Mouse (Mus musculus): ENCODE data around the gene Arhgef18. TPM values are rescaled to one million over a fixed set of nuclear protein-coding genes. Genes with fewer than 3 reads are reported as not detected.

Gene Arhgef18
- polyA plus RNA-seq, 1 experiment, result 104 TPM

DNA sequence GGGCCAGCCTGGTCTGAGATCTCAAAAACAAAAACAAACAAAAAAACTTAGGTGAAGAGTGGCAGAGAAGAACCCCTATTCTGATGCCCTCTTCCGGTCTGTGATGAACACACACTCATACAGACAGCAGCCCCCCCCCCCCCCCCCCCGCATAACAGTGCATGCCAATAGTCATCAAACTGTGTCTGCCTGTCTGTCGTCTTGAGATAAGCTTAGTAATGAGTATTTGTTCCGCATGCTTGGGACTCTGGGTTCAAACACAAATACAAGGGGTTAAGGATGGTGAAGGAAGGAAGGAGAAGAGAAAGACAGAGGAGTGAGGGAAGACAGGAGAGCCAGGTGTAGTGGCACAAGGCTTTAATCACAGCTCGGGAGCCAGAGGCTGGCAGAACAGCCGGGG, 43.7 kb downstream of the Arhgef18 start:
- Histone ChIP-seq H3K36me3 (ENCODE audit: control insufficient read depth, insufficient read depth, low read length) (peaks cover 81% of the 10 kb centered on the region), H3K4me1 (ENCODE audit: control insufficient read depth, insufficient read depth, insufficient read length) (no peaks in the 10 kb centered on the region), H3K27me3 (ENCODE audit: control insufficient read depth, insufficient read depth, low read length) (no peaks in the 10 kb centered on the region), H3K27ac (ENCODE audit: insufficient read depth, low read length) (no peak overlapping the region), H3K4me3 (ENCODE audit: extremely low read depth, insufficient read depth, insufficient read length) (no peak overlapping the region)
- TF ChIP-seq POLR2A (IDR thresholded peaks at IDR 0.05; ENCODE audit: low read depth, low read length) (no peak), CTCF (IDR thresholded peaks at IDR 0.05; ENCODE audit: extremely low read depth, insufficient read depth, insufficient read length, insufficient replicate concordance) (no peak)
- DNase-seq (ENCODE audit: low read depth in 1 of 2, low spot score in 2 of 2), result no peak
- 90% methylated on average over 6 of the region's 6 CpGs for WGBS

GRCm38 (mm10) chr8:3439510-3439909, 46.7 kb downstream of the Arhgef18 start:
- Histone ChIP-seq H3K27me3 (ENCODE audit: control insufficient read depth, insufficient read depth, low read length) (no peaks in the 10 kb centered on the region), H3K4me1 (ENCODE audit: control insufficient read depth, insufficient read depth, insufficient read length) (no peaks in the 10 kb centered on the region), H3K36me3 (ENCODE audit: control insufficient read depth, insufficient read depth, low read length) (peaks cover 73% of the 10 kb centered on the region), H3K4me3 (ENCODE audit: extremely low read depth, insufficient read depth, insufficient read length) (no peak overlapping the region), H3K27ac (ENCODE audit: insufficient read depth, low read length) (no peak overlapping the region)
- TF ChIP-seq CTCF (IDR thresholded peaks at IDR 0.05; ENCODE audit: extremely low read depth, insufficient read depth, insufficient read length, insufficient replicate concordance) (peak; percentile 33; the same call in 1 of the 2 replicates), POLR2A (IDR thresholded peaks at IDR 0.05; ENCODE audit: low read depth, low read length) (no peak)
- 91% methylated on average over 12 of the region's 12 CpGs for WGBS
- no peak for DNase-seq (ENCODE audit: low read depth in 1 of 2, low spot score in 2 of 2)

DNA sequence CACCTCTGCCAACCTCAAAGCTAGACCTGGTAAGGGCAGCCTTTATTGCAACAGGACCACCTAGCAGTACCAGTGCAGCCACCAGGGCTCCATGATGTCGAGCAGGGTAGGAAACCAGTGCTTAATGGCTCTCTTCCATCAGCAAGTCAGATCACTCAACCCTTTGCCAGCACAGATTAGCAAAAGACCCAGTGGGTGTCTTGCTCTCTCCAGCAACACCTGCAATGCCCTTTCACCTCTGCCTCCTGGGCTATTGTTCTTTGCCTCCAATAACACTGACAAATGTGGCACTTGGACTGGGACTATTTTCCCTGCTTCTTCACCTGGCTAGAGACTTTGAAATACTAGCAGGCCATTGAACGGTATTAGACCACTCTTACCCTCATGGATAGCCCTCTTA, 56.4 kb downstream of the Arhgef18 start:
- 92% methylated on average over 2 of the region's 2 CpGs for WGBS
- Histone ChIP-seq H3K27ac (ENCODE audit: insufficient read depth, low read length) (no peak overlapping the region), H3K27me3 (ENCODE audit: control insufficient read depth, insufficient read depth, low read length) (no peaks in the 10 kb centered on the region), H3K4me1 (ENCODE audit: control insufficient read depth, insufficient read depth, insufficient read length) (no peaks in the 10 kb centered on the region), H3K36me3 (ENCODE audit: control insufficient read depth, insufficient read depth, low read length) (peaks cover 73% of the 10 kb centered on the region), H3K4me3 (ENCODE audit: extremely low read depth, insufficient read depth, insufficient read length) (no peak overlapping the region)
- DNase-seq (ENCODE audit: low read depth in 1 of 2, low spot score in 2 of 2), result no peak
- no peak for TF ChIP-seq POLR2A (IDR thresholded peaks at IDR 0.05; ENCODE audit: low read depth, low read length)

DNA sequence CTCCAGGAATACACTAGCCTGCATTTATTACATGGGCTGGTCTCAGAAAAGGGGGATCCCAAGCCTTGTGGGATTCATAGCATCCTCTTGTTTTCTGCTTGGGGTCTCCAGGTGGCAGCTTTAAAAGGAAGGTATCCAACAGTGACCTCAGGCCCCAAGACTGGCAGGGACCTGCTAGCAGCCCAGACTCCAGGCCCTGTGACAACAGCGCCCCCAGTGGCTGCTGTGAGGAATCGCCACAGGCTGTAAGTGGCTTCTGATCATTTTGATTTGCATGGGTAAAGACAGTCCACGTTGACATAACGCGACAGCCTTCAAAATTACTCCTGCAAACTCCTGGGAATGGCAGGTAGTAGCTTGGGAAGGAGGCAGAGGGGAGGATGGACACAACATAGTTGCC, 57.9 kb downstream of the Arhgef18 start:
- 54% methylated on average over 5 of the region's 5 CpGs for WGBS
- H3K36me3 ChIP-seq (ENCODE audit: control insufficient read depth, insufficient read depth, low read length), result peaks cover 76% of the 10 kb centered on the region
- no peaks in the 10 kb centered on the region for H3K27me3 ChIP-seq (ENCODE audit: control insufficient read depth, insufficient read depth, low read length)
- no peaks in the 10 kb centered on the region for H3K4me1 ChIP-seq (ENCODE audit: control insufficient read depth, insufficient read depth, insufficient read length)
- H3K4me3 ChIP-seq (ENCODE audit: extremely low read depth, insufficient read depth, insufficient read length), result no peak overlapping the region
- peak; percentile 8 to 29 for DNase-seq (ENCODE audit: low read depth in 1 of 2, low spot score in 2 of 2)
- no peak overlapping the region for H3K27ac ChIP-seq (ENCODE audit: insufficient read depth, low read length)
- TF ChIP-seq CTCF (IDR thresholded peaks at IDR 0.05; ENCODE audit: extremely low read depth, insufficient read depth, insufficient read length, insufficient replicate concordance), result peak; percentile 90
- no peak for TF ChIP-seq POLR2A (IDR thresholded peaks at IDR 0.05; ENCODE audit: low read depth, low read length)

DNA sequence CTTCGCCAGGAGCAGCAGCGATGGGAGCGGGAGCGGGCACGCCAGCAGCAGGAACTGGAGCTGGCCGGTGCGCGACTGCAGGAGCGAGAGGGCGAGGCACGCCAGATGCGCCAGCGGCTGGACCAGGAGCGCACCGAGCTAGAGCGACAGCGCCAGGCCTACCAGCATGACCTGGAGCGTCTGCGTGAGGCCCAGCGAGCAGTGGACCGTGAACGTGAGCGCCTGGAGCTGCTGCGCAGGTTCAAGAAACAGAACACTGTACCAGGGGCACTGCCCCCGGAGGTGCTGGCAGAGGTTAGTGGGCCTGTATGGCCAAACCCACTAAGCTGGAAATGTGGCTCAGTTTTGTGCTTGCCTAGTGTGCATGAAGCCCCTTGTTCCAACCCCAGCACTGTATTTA, 59.2 kb downstream of the Arhgef18 start:
- H3K27ac ChIP-seq (ENCODE audit: insufficient read depth, low read length), result no peak overlapping the region
- no peaks in the 10 kb centered on the region for H3K4me1 ChIP-seq (ENCODE audit: control insufficient read depth, insufficient read depth, insufficient read length)
- no peaks in the 10 kb centered on the region for H3K27me3 ChIP-seq (ENCODE audit: control insufficient read depth, insufficient read depth, low read length)
- DNase-seq (ENCODE audit: low read depth in 1 of 2, low spot score in 2 of 2), result no peak
- WGBS, result 98% methylated on average over 25 of the region's 25 CpGs
- peaks cover 70% of the 10 kb centered on the region for H3K36me3 ChIP-seq (ENCODE audit: control insufficient read depth, insufficient read depth, low read length)
- H3K4me3 ChIP-seq (ENCODE audit: extremely low read depth, insufficient read depth, insufficient read length), result no peak overlapping the region
- no peak for TF ChIP-seq POLR2A (IDR thresholded peaks at IDR 0.05; ENCODE audit: low read depth, low read length)
- no peak for TF ChIP-seq CTCF (IDR thresholded peaks at IDR 0.05; ENCODE audit: extremely low read depth, insufficient read depth, insufficient read length, insufficient replicate concordance)

DNA sequence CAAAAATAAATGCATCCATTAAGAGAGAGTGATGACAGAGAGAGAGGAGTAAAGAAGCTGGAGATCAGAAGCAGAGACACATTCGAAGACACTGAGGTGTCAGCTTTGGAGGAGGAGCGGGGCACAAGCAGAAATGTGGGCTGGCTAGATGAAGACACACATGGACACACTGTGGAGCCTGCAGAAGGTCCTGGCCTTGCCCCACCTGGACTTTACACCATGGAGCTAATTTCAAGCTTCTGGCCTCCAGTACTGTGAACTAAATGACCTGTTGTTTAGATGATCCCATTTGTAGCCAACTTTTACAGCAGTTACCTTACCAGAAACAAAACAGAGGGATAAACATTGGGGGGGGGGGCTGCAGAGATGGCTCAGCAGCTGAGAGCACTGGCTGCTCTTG, 70.4 kb downstream of the Arhgef18 start:
- no peaks in the 10 kb centered on the region for H3K4me1 ChIP-seq (ENCODE audit: control insufficient read depth, insufficient read depth, insufficient read length)
- no peak overlapping the region for H3K27ac ChIP-seq (ENCODE audit: insufficient read depth, low read length)
- H3K4me3 ChIP-seq (ENCODE audit: extremely low read depth, insufficient read depth, insufficient read length), result no peak overlapping the region
- TF ChIP-seq POLR2A (IDR thresholded peaks at IDR 0.05; ENCODE audit: low read depth, low read length) (no peak), CTCF (IDR thresholded peaks at IDR 0.05; ENCODE audit: extremely low read depth, insufficient read depth, insufficient read length, insufficient replicate concordance) (no peak)
- 96% methylated on average over 2 of the region's 2 CpGs for WGBS
- no peaks in the 10 kb centered on the region for H3K36me3 ChIP-seq (ENCODE audit: control insufficient read depth, insufficient read depth, low read length)
- H3K27me3 ChIP-seq (ENCODE audit: control insufficient read depth, insufficient read depth, low read length), result no peaks in the 10 kb centered on the region
- no peak for DNase-seq (ENCODE audit: low read depth in 1 of 2, low spot score in 2 of 2)

DNA sequence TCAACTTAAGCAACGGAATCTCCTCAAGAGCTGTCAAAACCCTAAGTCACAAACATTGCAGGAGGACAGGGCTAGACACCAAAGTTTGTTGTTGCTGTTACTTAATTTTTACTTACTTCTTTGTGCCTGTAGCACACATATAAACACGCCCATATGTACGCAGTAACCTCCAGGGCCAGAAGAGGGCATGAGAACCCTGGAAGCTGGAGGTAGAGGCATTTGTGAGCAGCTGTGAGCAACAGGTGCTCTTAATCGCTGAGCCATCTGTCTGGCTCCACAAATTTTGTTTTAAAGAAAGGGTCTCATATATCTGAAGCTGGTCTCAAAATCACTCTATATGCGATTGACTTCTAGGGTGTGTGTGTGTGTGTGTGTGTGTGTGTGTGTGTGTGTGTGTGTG, 71.5 kb downstream of the Arhgef18 start:
- H3K36me3 ChIP-seq (ENCODE audit: control insufficient read depth, insufficient read depth, low read length), result no peaks in the 10 kb centered on the region
- 68% methylated on average over 5 of the region's 5 CpGs for WGBS
- H3K4me3 ChIP-seq (ENCODE audit: extremely low read depth, insufficient read depth, insufficient read length), result no peak overlapping the region
- DNase-seq (ENCODE audit: low read depth in 1 of 2, low spot score in 2 of 2), result peak in 1 of 2 experiments; percentile 29
- no peak overlapping the region for H3K27ac ChIP-seq (ENCODE audit: insufficient read depth, low read length)
- no peak for TF ChIP-seq CTCF (IDR thresholded peaks at IDR 0.05; ENCODE audit: extremely low read depth, insufficient read depth, insufficient read length, insufficient replicate concordance)
- no peak for TF ChIP-seq POLR2A (IDR thresholded peaks at IDR 0.05; ENCODE audit: low read depth, low read length)
- H3K27me3 ChIP-seq (ENCODE audit: control insufficient read depth, insufficient read depth, low read length), result no peaks in the 10 kb centered on the region
- no peaks in the 10 kb centered on the region for H3K4me1 ChIP-seq (ENCODE audit: control insufficient read depth, insufficient read depth, insufficient read length)

All from spleen, adult 2 months (tissue).